Mouse (Mus musculus) megakaryocyte, embryonic 14.5 days (primary cell): Measurements from ENCODE around the gene Fgf10.

ENCODE experiments used
- FLI1 ChIP-seq: IDR thresholded peaks from 2 replicates; pipeline ENCODE4 v1.6.1; 2012; ENCODE audit warnings: low read length, inconsistent platforms, mixed read lengths
- GATA1 ChIP-seq: IDR thresholded peaks from 3 replicates; pipeline ENCODE4 v1.6.1; 2012; ENCODE audit warnings: mixed read lengths, low read length, inconsistent platforms, borderline replicate concordance

GRCm38 (mm10) chr13:118714284-118715065 lies 44.9 kb downstream of the Fgf10 start:
- TF ChIP-seq GATA1 (no peak), FLI1 (no peak)
